Mouse (Mus musculus) stomach, embryonic 14.5 days (tissue): ENCODE data around the gene Lrrc71. TPM values are rescaled to one million over a fixed set of nuclear protein-coding genes. Genes with fewer than 3 reads are reported as not detected.

ENCODE experiments used
- ATAC-seq: fragments of 200-750 bp; cut with Nextera tagmentation; 2 replicates; pipeline ENCODE4 v1.8.0; 2017; ENCODE audit warnings: low read depth, moderate TSS enrichment; ENCODE audit not compliant: insufficient number of reproducible peaks, insufficient read depth, low FRiP score
- H3K27ac ChIP-seq: fragments of 300-500 bp; sonication (generic); 2 replicates; pipeline ENCODE4 v1.5.1; 2014; ENCODE audit warnings: mild to moderate bottlenecking, low read length, moderate library complexity, mixed read lengths
- H3K27me3 ChIP-seq: fragments of 300-500 bp; sonication (generic); 2 replicates; pipeline ENCODE4 v1.6.1; 2014; ENCODE audit warnings: low read length, control low read depth, mixed read lengths; ENCODE audit not compliant: control insufficient read depth, insufficient read depth
- H3K36me3 ChIP-seq: fragments of 300-500 bp; sonication (generic); 2 replicates; pipeline ENCODE4 v1.6.1; 2014; ENCODE audit warnings: mild to moderate bottlenecking, control low read depth, low read length, moderate library complexity, mixed read lengths; ENCODE audit not compliant: control insufficient read depth, insufficient read depth
- H3K4me1 ChIP-seq: fragments of 300-500 bp; sonication (generic); 2 replicates; pipeline ENCODE4 v1.6.1; 2014; ENCODE audit warnings: low read length, control low read depth, mixed read lengths; ENCODE audit not compliant: control insufficient read depth, insufficient read depth
- H3K4me2 ChIP-seq: fragments of 300-500 bp; sonication (generic); replicated peaks from 2 replicates; pipeline ENCODE4 v1.6.1; 2014; ENCODE audit warnings: low read depth, low read length, control low read depth
- H3K4me3 ChIP-seq: fragments of 300-500 bp; sonication (generic); 2 replicates; pipeline ENCODE4 v1.5.1; 2014; ENCODE audit warnings: low read depth, low read length, control low read depth
- H3K9ac ChIP-seq: fragments of 300-500 bp; sonication (generic); replicated peaks from 2 replicates; pipeline ENCODE4 v1.6.1; 2014; ENCODE audit warnings: low read depth, mild to moderate bottlenecking, control low read depth, low read length, moderate library complexity, mixed read lengths
- H3K9me3 ChIP-seq: fragments of 300-500 bp; sonication (generic); 2 replicates; pipeline ENCODE4 v1.6.1; 2016; ENCODE audit warnings: low read depth, low read length, control low read depth; ENCODE audit not compliant: control insufficient read depth
- WGBS: fragments of 180-500 bp; shearing (Covaris S2); extraction: QIAGEN DNeasy Blood & Tissue Kit; methylation state at CpG from one replicate; pipeline ENCODE4 v1.1.7; 2014; 5-methylcytosine and 5-hydroxymethylcytosine counted together
- polyA plus RNA-seq: library from polyadenylated mRNA; unstranded; fragments of >200 nt; fragmentation: Nextera tagmentation; extraction: Ambion mirVana; gene quantifications from 2 replicates; pipeline ENCODE4 v1.2.1, GENCODE M21; 2014

The Lrrc71 gene
- polyA plus RNA-seq: 0.69 and 1.2 TPM in 2 replicates

DNA sequence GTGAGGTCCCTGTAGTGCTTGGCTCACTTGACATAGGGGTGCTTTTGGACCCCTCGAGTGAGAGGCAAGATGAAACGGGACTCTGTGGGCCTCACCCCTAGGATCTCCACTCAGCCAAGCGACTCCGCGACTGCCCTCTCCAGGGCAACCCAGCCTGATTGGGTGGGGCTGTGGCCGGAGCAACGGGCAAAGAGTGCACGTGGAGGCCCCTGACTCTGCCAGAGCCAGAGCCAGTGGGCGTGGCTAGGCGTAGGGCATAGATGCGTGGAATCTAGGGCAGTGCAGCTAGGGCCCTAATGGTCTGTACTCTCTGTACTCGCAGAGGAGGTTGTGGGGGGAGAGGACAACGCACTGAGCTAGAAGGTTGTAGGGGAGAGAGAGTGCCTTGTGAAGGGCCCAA, at the start of gene Lrrc71:
TSS of gene Lrrc71 (minus strand) at position 195 of the 400 bp plus-strand sequence.
- Histone ChIP-seq H3K4me1 (peaks cover 16% of the 10 kb centered on the region), H3K9me3 (no peaks in the 10 kb centered on the region), H3K4me2 (no peak within 1 kb of the TSS), H3K36me3 (peaks cover 8% of the 10 kb centered on the region; the same call in 1 of the 2 replicates), H3K4me3 (no peak within 1 kb of the TSS), H3K9ac (no peak within 1 kb of the TSS), H3K27me3 (no peaks in the 10 kb centered on the region), H3K27ac (no peak within 1 kb of the TSS)
- 45% methylated on average over 13 of the region's 13 CpGs for WGBS
- no peak for ATAC-seq

DNA sequence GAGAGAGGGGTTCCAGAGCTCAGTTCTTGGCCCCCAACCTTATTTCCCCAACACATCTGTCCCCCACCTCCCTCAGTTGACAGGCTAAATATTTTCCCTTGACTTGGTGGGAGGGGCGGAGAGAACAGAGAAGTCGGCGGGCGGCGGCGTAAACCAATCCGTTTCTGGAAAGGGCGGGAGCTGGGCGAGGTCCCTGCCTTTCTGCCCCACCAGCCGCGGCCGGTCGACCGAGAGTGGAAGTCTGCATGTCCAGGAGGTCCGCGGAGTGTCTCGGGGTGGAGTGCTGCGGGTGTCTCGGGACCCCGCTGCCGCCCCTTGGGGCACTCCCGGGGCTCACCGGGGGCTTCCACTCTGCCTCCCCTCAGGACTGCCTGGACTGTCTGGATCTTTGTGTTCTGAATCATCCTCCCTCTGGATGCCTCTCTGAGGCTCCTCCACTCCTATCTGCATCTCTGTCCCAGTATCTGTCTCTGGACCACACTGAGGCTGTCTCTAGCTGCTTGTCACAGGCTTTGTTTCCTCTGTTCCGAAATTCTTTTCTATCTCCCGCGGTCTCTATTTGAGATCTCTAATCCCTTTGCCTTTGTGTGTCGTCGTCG, 48.4 kb upstream of the Lrrc71 start, which contains the start of gene Insrr:
TSS of gene Insrr (plus strand) at position 216 of the 599 bp plus-strand sequence.
- Histone ChIP-seq H3K9me3 (no peaks in the 10 kb centered on the region), H3K9ac (peak within 1 kb of the TSS; percentile 30; the same call in 1 of the 2 replicates), H3K4me3 (peak within 1 kb of the TSS; percentile 22), H3K27me3 (peaks cover 52% of the 10 kb centered on the region), H3K27ac (no peak within 1 kb of the TSS), H3K4me1 (peaks cover 3% of the 10 kb centered on the region; the same call in 1 of the 2 replicates), H3K36me3 (no peaks in the 10 kb centered on the region), H3K4me2 (peak within 1 kb of the TSS; percentile 58)
- WGBS: under 1% methylated on average over 29 of the region's 29 CpGs
- ATAC-seq: no peak

DNA sequence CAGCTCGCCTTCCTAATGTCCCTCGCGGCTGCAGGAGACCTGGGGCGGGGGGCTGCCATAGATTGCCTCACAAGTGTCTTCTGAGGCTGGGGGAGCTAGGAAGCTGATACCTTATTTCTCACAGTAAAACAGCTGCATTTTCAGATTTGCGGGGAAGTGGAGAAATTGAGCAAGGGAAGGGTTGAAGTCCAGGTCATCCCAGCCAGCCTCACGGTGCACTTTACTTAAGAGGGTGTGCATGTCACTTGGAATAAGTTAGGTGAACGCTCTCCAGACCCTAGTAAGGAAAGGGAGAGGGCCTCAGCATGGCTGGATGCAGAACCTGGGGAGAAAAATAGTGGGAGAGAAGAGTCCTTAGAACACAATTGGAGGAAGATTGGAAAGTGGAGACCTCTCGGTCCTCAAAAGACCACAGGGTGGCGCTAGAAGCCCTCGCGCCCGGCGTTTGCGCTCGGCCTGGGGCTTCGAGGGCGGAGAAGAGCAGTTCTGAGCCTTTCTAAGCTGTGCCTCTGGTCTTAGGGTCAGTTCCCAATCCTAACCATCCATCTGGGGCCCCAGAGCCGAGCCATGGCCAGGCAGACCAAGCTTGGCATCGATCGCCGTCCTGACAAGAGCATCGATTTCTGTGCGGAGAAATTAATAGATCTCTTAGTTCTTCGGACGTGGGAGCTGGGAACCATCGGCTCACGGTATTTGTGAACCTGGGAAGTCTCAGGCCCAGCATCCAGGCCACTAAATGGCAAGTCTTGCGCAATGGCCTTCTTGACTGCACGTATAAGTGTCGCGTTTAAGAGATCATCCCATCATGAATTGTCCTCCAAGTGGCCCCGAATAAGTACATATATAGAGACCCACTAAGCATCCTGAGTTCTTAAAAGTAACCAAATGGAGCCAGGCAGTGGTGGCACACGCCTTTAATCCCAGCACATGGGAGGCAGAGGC, 47.2 kb upstream of the Lrrc71 start:
- Histone ChIP-seq H3K9ac (no peak overlapping the region), H3K27ac (no peak overlapping the region), H3K4me2 (peak overlapping the region; percentile 34), H3K9me3 (no peaks in the 10 kb centered on the region), H3K27me3 (peaks cover 50% of the 10 kb centered on the region), H3K4me1 (peaks cover 3% of the 10 kb centered on the region; the same call in 1 of the 2 replicates), H3K4me3 (peak overlapping the region; percentile 20), H3K36me3 (no peaks in the 10 kb centered on the region)
- no peak for ATAC-seq
- 16% methylated on average over 33 of the region's 33 CpGs for WGBS

DNA sequence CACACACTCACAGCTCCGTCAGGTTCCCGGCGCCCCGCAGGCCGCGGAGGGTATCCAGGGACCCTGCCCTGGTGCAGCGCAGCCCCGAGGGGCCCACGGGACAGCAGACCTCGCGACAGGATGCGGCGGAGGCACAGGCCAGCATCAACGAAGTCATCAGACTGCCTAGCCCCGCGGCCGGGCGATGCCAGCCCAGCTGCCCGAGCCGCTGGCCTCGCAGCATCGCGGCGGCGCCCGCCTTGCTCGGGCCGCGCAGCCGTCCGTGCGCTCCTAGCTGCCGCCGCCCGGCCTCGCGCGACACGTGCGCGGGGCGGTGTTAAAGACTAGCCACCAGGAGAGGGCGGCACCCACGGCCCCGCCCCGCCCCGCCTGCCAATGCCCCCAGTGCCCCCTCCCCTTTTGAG, 46.5 kb upstream of the Lrrc71 start, which contains the start of gene Ntrk1:
TSS of gene Ntrk1 (minus strand) at position 241 of the 404 bp plus-strand sequence.
- no peak within 1 kb of the TSS for H3K9ac ChIP-seq
- WGBS: under 1% methylated on average over 41 of the region's 47 CpGs

DNA sequence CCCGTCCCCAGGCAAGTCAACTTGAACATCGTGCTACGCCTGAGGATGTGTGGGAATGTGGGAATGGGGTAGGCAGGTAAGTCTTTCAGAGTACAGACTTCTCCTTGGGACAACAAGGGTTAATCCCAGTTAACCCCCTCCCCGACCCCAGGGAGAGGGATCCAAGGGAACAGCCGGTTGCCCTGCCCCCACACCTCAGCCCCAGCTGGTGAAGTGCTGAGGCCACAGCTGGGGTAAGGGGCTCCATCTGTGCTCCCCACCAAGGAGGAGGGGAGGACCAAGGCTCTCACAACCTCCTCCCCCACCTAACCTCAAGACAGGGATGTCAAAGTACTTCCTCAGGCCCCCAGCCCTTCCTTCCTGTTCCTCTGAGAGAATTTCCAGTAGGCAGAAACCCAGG, 41.3 kb upstream of the Lrrc71 start:
- H3K9me3 ChIP-seq: no peaks in the 10 kb centered on the region
- no peak overlapping the region for H3K4me3 ChIP-seq
- no peaks in the 10 kb centered on the region for H3K36me3 ChIP-seq
- no peak overlapping the region for H3K27ac ChIP-seq
- H3K9ac ChIP-seq: no peak overlapping the region
- peaks cover 19% of the 10 kb centered on the region for H3K4me1 ChIP-seq
- peaks cover 20% of the 10 kb centered on the region for H3K27me3 ChIP-seq
- WGBS: 36% methylated on average over 5 of the region's 5 CpGs
- ATAC-seq: no peak
- no peak overlapping the region for H3K4me2 ChIP-seq

More for the DNA sequence above, 46.5 kb upstream of the Lrrc71 start, which contains the start of gene Ntrk1:
- no peak within 1 kb of the TSS for H3K27ac ChIP-seq
- H3K9me3 ChIP-seq: no peaks in the 10 kb centered on the region
- H3K4me1 ChIP-seq: peaks cover 4% of the 10 kb centered on the region
- 0 out of 2 replicates have a peak, but pooled peaks have one; percentile 16 for ATAC-seq
- peaks cover 49% of the 10 kb centered on the region for H3K27me3 ChIP-seq
- H3K36me3 ChIP-seq: no peaks in the 10 kb centered on the region
- peak within 1 kb of the TSS; percentile 20 for H3K4me3 ChIP-seq
- peak within 1 kb of the TSS; percentile 34 for H3K4me2 ChIP-seq

DNA sequence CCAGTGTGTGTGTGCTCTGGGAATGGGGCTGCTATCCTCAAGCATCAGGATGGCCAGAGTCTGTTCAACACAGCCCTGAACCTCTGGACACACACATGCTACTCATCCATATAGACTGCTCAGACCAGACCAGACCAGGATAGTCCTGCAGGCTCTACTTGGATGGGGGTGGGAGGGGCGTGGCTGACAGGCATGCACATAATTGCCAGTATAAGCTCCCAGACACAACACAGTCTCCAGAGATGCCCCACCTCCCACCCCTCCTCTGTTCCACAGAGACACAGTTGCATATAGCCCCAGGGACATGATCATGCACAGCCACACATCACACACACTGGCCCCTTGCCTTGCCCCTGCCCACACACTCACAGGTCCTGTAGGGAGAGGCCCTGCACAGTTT, 40.8 kb upstream of the Lrrc71 start:
- H3K27ac ChIP-seq: no peak overlapping the region
- no peaks in the 10 kb centered on the region for H3K9me3 ChIP-seq
- no peak overlapping the region for H3K4me2 ChIP-seq
- WGBS: 67% methylated on average over 1 of the region's 1 CpGs
- H3K9ac ChIP-seq: no peak overlapping the region
- H3K4me3 ChIP-seq: no peak overlapping the region
- no peaks in the 10 kb centered on the region for H3K36me3 ChIP-seq
- peaks cover 15% of the 10 kb centered on the region for H3K27me3 ChIP-seq
- no peak for ATAC-seq
- H3K4me1 ChIP-seq: peaks cover 19% of the 10 kb centered on the region

DNA sequence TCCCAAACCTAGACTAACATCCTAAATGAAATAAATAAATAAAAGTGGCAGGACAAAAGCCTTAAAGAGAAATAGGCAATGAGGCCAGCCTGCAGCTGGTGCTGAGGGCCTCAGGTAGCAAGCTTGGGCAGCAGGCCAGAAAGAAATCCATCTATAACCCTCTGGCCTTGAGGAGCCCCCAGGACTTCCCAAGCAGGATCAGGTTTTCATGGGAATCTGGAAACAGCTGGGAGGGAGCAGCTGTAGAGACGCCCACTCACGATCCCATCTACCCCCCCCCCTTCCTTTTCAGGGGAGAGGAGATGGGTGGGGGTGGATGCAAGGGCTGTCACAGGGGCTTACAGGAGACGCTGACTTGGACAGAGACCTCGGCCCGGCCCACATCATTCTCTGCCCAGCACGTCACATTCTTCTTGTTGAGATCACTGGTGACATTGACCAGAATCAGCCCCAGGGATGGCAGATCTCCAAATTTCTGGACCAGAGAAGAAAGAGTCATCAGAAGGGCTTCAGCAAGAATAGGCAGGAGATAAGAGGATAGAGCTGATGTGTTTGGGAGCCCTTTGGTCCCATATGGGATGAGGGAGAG, 37.3 kb upstream of the Lrrc71 start:
- H3K27ac ChIP-seq: 0 out of 2 replicates have a peak overlapping the region, but pooled peaks have one; percentile 21
- no peak overlapping the region for H3K4me3 ChIP-seq
- no peak overlapping the region for H3K4me2 ChIP-seq
- WGBS: 29% methylated on average over 6 of the region's 6 CpGs
- H3K9me3 ChIP-seq: no peaks in the 10 kb centered on the region
- peaks cover 21% of the 10 kb centered on the region for H3K4me1 ChIP-seq
- H3K36me3 ChIP-seq: no peaks in the 10 kb centered on the region
- ATAC-seq: no peak
- no peaks in the 10 kb centered on the region for H3K27me3 ChIP-seq
- no peak overlapping the region for H3K9ac ChIP-seq

DNA sequence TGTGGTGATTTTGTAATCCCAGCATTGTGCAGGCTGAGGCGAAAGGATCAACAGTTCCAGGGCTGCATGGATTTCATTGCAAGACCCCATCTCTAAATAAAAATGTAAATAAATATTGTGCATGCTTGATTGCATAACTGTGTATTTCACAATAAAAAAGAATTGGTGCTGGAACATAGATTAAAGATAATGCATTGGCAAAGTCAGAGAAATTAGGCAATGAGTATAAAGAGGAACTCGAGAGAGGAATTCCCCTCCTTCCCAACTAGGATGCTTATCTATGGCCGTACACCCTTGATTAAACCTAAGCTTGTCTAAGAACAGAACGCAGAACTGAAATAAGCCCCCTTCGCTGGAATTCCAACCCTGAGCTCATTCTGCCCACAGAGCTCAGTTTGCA, 36.7 kb upstream of the Lrrc71 start:
- no peak overlapping the region for H3K4me3 ChIP-seq
- H3K4me1 ChIP-seq: peaks cover 21% of the 10 kb centered on the region
- no peaks in the 10 kb centered on the region for H3K9me3 ChIP-seq
- no peak overlapping the region for H3K9ac ChIP-seq
- H3K27ac ChIP-seq: no peak overlapping the region
- no peak overlapping the region for H3K4me2 ChIP-seq
- 49% methylated on average over 5 of the region's 5 CpGs for WGBS
- no peaks in the 10 kb centered on the region for H3K27me3 ChIP-seq
- H3K36me3 ChIP-seq: no peaks in the 10 kb centered on the region
- ATAC-seq: no peak
